In genomic region chr4:82530875-82531353, GRCm38 (mm10) we compare ENCODE assay signal across 8 mouse cellular contexts.
DNase-seq lines count a peak whose midpoint lies in the region; ATAC-seq lines count a peak whose summit lies in the region.

No protein-coding gene starts in this region.

- intact Hi-C loops in left cerebral cortex, postnatal 36 days (cut with DNase I), result no loop called here

- H3K9ac ChIP-seq in hindbrain, embryonic 11.5 days (ENCODE audit: low read depth, low read length), result no peak overlapping the region
- H3K9ac ChIP-seq in hindbrain, embryonic 16.5 days (ENCODE audit: low read depth, low read length), result no peak overlapping the region

- peaks cover 48% of the 10 kb centered on the region for H3K27me3 ChIP-seq in hindbrain, embryonic 10.5 days (ENCODE audit: insufficient read depth, poor library complexity, severe bottlenecking)
- H3K27me3 ChIP-seq in hindbrain, embryonic 11.5 days (ENCODE audit: control insufficient read depth, insufficient read depth, low read length), result peaks cover 16% of the 10 kb centered on the region
- H3K27me3 ChIP-seq in hindbrain, embryonic 16.5 days (replicated peaks; ENCODE audit: control insufficient read depth, insufficient read depth, low read length), result no peaks in the 10 kb centered on the region; the same call in 1 of the 2 replicates

- H3K27ac ChIP-seq in hindbrain, embryonic 10.5 days, result peak overlapping the region; percentile 26; the same call in 1 of the 2 replicates
- no peak overlapping the region for H3K27ac ChIP-seq in hindbrain, embryonic 11.5 days (ENCODE audit: low read depth, low read length)
- H3K27ac ChIP-seq in hindbrain, embryonic 16.5 days (ENCODE audit: low read depth, low read length), result peak overlapping the region; percentile 91

- 52% methylated on average over 3 of the region's 3 CpGs for WGBS in hindbrain, embryonic 10.5 days
- WGBS in hindbrain, embryonic 11.5 days, result 48% methylated on average over 3 of the region's 3 CpGs
- WGBS in hindbrain, embryonic 16.5 days, result 42% methylated on average over 3 of the region's 3 CpGs

- H3K36me3 ChIP-seq in hindbrain, embryonic 10.5 days, result no peaks in the 10 kb centered on the region
- no peaks in the 10 kb centered on the region for H3K36me3 ChIP-seq in hindbrain, embryonic 11.5 days (ENCODE audit: control insufficient read depth, insufficient read depth, low read length)
- H3K36me3 ChIP-seq in hindbrain, embryonic 16.5 days (ENCODE audit: control insufficient read depth, insufficient read depth, low read length), result no peaks in the 10 kb centered on the region

- no peak overlapping the region for H3K4me3 ChIP-seq in hindbrain, embryonic 10.5 days
- H3K4me3 ChIP-seq in hindbrain, embryonic 11.5 days (ENCODE audit: low read depth, low read length), result no peak overlapping the region
- H3K4me3 ChIP-seq in hindbrain, embryonic 16.5 days (ENCODE audit: low read length), result no peak overlapping the region

- no peak for ATAC-seq in hindbrain, embryonic 11.5 days (ENCODE audit: low FRiP score)
- no peak for ATAC-seq in hindbrain, embryonic 16.5 days
- no peak for ATAC-seq in cerebellum, adult (ENCODE audit: insufficient number of reproducible peaks, low FRiP score, low TSS enrichment)

- H3K4me2 ChIP-seq in hindbrain, embryonic 11.5 days (replicated peaks; ENCODE audit: low read depth, low read length), result no peak overlapping the region
- no peak overlapping the region for H3K4me2 ChIP-seq in hindbrain, embryonic 16.5 days (ENCODE audit: low read length)

- H3K4me1 ChIP-seq in hindbrain, embryonic 10.5 days (replicated peaks), result peaks cover 33% of the 10 kb centered on the region
- peaks cover 2% of the 10 kb centered on the region; the same call in 1 of the 2 replicates for H3K4me1 ChIP-seq in hindbrain, embryonic 11.5 days (replicated peaks; ENCODE audit: control insufficient read depth, insufficient read depth, low read length)
- H3K4me1 ChIP-seq in hindbrain, embryonic 16.5 days (ENCODE audit: control insufficient read depth, insufficient read depth, low read depth, low read length), result peaks cover 23% of the 10 kb centered on the region

- DNase-seq in hindbrain, embryonic 10.5 days (ENCODE audit: low spot score), result no peak
- DNase-seq in hindbrain, embryonic 11.5 days (ENCODE audit: low spot score), result no peak
- DNase-seq in gastrocnemius, adult 8-10 months (ENCODE audit: low spot score in 2 of 2), result peak; percentile 56 to 71
- peak; percentile 61 for DNase-seq in lung, postnatal 10 days
- no peak for DNase-seq in thymus, postnatal 10 days (ENCODE audit: low spot score in 2 of 2)
- no peak for DNase-seq in left cerebral cortex, postnatal 36 days (ENCODE audit: low spot score in 2 of 2)

- H3K9me3 ChIP-seq in hindbrain, embryonic 10.5 days, result no peaks in the 10 kb centered on the region
- no peaks in the 10 kb centered on the region for H3K9me3 ChIP-seq in hindbrain, embryonic 11.5 days (ENCODE audit: control insufficient read depth, low read length)
- no peaks in the 10 kb centered on the region for H3K9me3 ChIP-seq in hindbrain, embryonic 16.5 days (ENCODE audit: control insufficient read depth, low read length)

Comparison
In these comparisons a context has a peak if more than half of its experiments do, and no peak if none do; other contexts are left out.
1. DNase-seq: peak in gastrocnemius, adult 8-10 months (2 of 2) and lung, postnatal 10 days (single experiment); none in hindbrain, embryonic 10.5 days (single experiment), hindbrain, embryonic 11.5 days (single experiment), thymus, postnatal 10 days (0 of 2) and left cerebral cortex, postnatal 36 days (0 of 2).